Mouse (Mus musculus) megakaryocyte progenitor cell, adult 5-6 weeks (primary cell): ENCODE measurements around the gene Lamb1. TPM values are rescaled to one million over a fixed set of nuclear protein-coding genes. Genes with fewer than 3 reads are reported as not detected.

ENCODE experiments used
- ATAC-seq: replicated peaks from 2 replicates; pipeline ENCODE4 v1.8.0; 2016; ENCODE audit warnings: mild to moderate bottlenecking, moderate TSS enrichment, inconsistent platforms; ENCODE audit not compliant: poor library complexity
- total RNA-seq, 2 experiments: library from RNA; stranded (forward) in 1 of 2; stranded (reverse) in 1 of 2; fragments of 157-497, 149-512 nt in 1 of 2; fragments of 200-1000 nt in 1 of 2; gene quantifications; 2 replicates each; pipeline versions ENCODE4 v1.2.3 to v1.2.4; 2015 to 2017

Lamb1 gene
- total RNA-seq (2015) (0.07 TPM in 1 of 2 replicates, not detected in the other), total RNA-seq (2017) (not detected in 2 replicates)

GRCm38 (mm10) chr12:31265005-31265721 is at the start of gene Lamb1:
TSS of gene Lamb1 (plus strand) at chr12:31265234.
- ATAC-seq, result no peak

- ATAC-seq, result no peak
Observed at GRCm38 (mm10) chr12:31217232-31217631, 47.8 kb upstream of the Lamb1 start.

- ATAC-seq, result no peak
Observed at GRCm38 (mm10) chr12:31218774-31219173, 46.3 kb upstream of the Lamb1 start.

GRCm38 (mm10) chr12:31221522-31221921 is 43.5 kb upstream of the Lamb1 start:
- no peak for ATAC-seq

GRCm38 (mm10) chr12:31222282-31222681 is 42.8 kb upstream of the Lamb1 start:
- no peak for ATAC-seq

GRCm38 (mm10) chr12:31222741-31223140 is 42.3 kb upstream of the Lamb1 start:
- ATAC-seq, result no peak

- no peak for ATAC-seq
Observed at GRCm38 (mm10) chr12:31225451-31225850, 39.6 kb upstream of the Lamb1 start.

- no peak for ATAC-seq
Observed at GRCm38 (mm10) chr12:31227167-31227566, 37.9 kb upstream of the Lamb1 start.

- ATAC-seq, result no peak
Observed at GRCm38 (mm10) chr12:31228878-31229277, 36.2 kb upstream of the Lamb1 start.

- no peak for ATAC-seq
Observed at GRCm38 (mm10) chr12:31232635-31233034, 32.4 kb upstream of the Lamb1 start.

- no peak for ATAC-seq
Observed at GRCm38 (mm10) chr12:31235018-31235417, 30.0 kb upstream of the Lamb1 start.

GRCm38 (mm10) chr12:31236861-31237595 is 28.0 kb upstream of the Lamb1 start:
- ATAC-seq, result no peak

- no peak for ATAC-seq
Observed at GRCm38 (mm10) chr12:31239031-31239583, 25.9 kb upstream of the Lamb1 start.

GRCm38 (mm10) chr12:31239798-31240197 is 25.2 kb upstream of the Lamb1 start:
- no peak for ATAC-seq

GRCm38 (mm10) chr12:31240470-31240869 is 24.6 kb upstream of the Lamb1 start, which contains the start of gene Gm6993:
TSS of gene Gm6993 (plus strand) at chr12:31240770.
- no peak for ATAC-seq

GRCm38 (mm10) chr12:31241595-31242342 is 23.3 kb upstream of the Lamb1 start:
- no peak for ATAC-seq

- ATAC-seq, result no peak
Observed at GRCm38 (mm10) chr12:31244001-31244400, 21.0 kb upstream of the Lamb1 start.

- no peak for ATAC-seq
Observed at GRCm38 (mm10) chr12:31244691-31245090, 20.3 kb upstream of the Lamb1 start.

- ATAC-seq, result no peak
Observed at GRCm38 (mm10) chr12:31246153-31246552, 18.9 kb upstream of the Lamb1 start.

- ATAC-seq, result no peak
Observed at GRCm38 (mm10) chr12:31246615-31247014, 18.4 kb upstream of the Lamb1 start.

GRCm38 (mm10) chr12:31248165-31248564 is 16.9 kb upstream of the Lamb1 start:
- ATAC-seq, result no peak
